Mouse (Mus musculus) left cerebral cortex, postnatal 14 days (tissue): ENCODE results near the gene Rassf7. TPM values are rescaled to one million over a fixed set of nuclear protein-coding genes. Genes with fewer than 3 reads are reported as not detected.

ENCODE experiments used
- DNase-seq, 2 experiments: peaks; one replicate each; pipeline ENCODE4 v3.0.0; 2021 to 2022; ENCODE audit warnings: low spot score in 2 of 2, mixed read lengths in 1 of 2
- intact Hi-C: fragments of 180-260 bp; cut with DNase I; formaldehyde crosslinking; loops from one replicate; pipeline ENCODE4 v1.15.1; 2025
- microRNA-seq, 2 experiments: library from miRNA; unstranded; fragments of <30 nt; microRNA quantifications; one replicate each; pipeline ENCODE4 v1.2.0; 2022
- total RNA-seq, 2 experiments: library from RNA; stranded (reverse); gene quantifications; 2 replicates each; pipeline ENCODE4 v1.2.3; 2021

The Rassf7 gene
- total RNA-seq, 2 experiments from 2014 or later: 0.47 TPM; not detected in 1

DNA sequence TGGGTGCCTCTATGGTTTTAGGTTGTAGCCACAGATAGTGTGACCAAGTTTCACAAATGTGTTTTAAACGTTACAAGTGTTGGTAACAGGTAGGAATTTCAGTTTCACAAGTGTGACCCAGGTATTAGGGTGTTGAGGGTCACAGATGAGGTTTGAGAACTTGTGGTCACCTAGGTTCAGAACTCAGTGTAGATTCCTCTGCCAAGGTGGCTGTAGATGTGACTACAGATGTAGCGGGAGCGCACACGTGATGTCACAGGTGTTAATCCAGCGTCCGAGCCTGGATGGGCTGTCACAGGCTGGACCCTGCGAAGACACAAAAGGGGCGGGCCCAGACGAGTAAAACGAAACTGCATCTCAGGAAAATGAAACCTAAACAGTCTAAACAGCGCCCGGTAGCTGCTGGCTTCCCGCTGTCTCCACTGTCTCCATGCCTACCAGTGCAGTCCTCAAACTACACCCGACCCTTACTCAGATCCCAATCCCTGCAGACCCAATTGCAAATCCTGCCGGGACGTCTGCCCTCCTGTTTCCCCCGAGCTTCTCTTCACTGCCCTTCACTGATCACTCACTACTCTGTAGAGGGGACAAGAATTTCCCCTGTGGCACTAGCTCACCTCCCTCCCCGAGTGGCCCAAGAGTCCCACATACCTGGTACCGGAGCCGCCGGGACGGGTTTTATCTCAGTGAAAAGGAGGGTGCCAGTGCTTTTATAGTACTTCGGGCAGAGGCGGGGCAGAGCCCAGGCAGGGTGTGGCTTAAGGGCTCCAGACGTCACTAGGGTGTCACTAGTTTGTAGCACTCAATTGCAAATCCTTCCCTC is 50.3 kb downstream of the Rassf7 start, which contains the start of gene Irf7:
Gene Irf7, minus strand, starts transcription at position 743 of the 823 bp plus-strand sequence.
- no peak for DNase-seq
- intact Hi-C loops: loop anchor here (5.0 kb wide), 1 partner anchor 96 kb away; no protein-coding TSS in a partner anchor

Small RNAs within 50 kb of the gene (microRNA-seq; reads per million reads assigned to microRNA genes)
- 63.3 to 99.3 reads per million in 2 experiments for gene Mir210

Other genes with a start within 250 kb of the Rassf7 start
- 1 to 10 TPM; 4.7 to 4.9 TPM for gene Ifitm1, start 248.6 kb upstream of the Rassf7 start, total RNA-seq
- gene Ifitm3, start 205.1 kb upstream of the Rassf7 start, total RNA-seq: 10 to 100 TPM in 1 of 2 experiments, 1 to 10 TPM in 1; 9.1 to 10.3 TPM
- gene Ifitm6, start 197.9 kb upstream of the Rassf7 start, total RNA-seq: not detected
- not detected for gene Gm17387, start 186.7 kb upstream of the Rassf7 start, total RNA-seq
- 10 to 100 TPM; 92.9 to 93.9 TPM for gene B4galnt4, start 154.8 kb upstream of the Rassf7 start, total RNA-seq
- under 1 TPM in 1 of 2 experiments, not detected in 1; 0.55 TPM for gene Pkp3, start 137.6 kb upstream of the Rassf7 start, total RNA-seq
- 1 to 10 TPM; 2.5 to 2.6 TPM for gene Sigirr, start 115.3 kb upstream of the Rassf7 start, total RNA-seq
- gene Ano9, start 98.1 kb upstream of the Rassf7 start, total RNA-seq: not detected
- 10 to 100 TPM; 52.9 to 65.6 TPM for gene Ptdss2, start 93.5 kb upstream of the Rassf7 start, total RNA-seq
- 10 to 100 TPM; 25.8 to 25.9 TPM for gene Rnh1, start 43.0 kb upstream of the Rassf7 start, total RNA-seq
- gene Hras, start 21.9 kb upstream of the Rassf7 start, total RNA-seq: 100 to 1,000 TPM; 249 to 272 TPM
- 1 to 10 TPM; 3.6 to 4.5 TPM for gene Lrrc56, start 21.7 kb upstream of the Rassf7 start, total RNA-seq
- not detected for gene Lmntd2, start 1.8 kb upstream of the Rassf7 start, total RNA-seq
- gene Phrf1, start 12.9 kb downstream of the Rassf7 start, total RNA-seq: 10 to 100 TPM; 65.9 to 66.6 TPM
- 1 to 10 TPM in 1 of 2 experiments, not detected in 1; 1.4 TPM for gene Irf7, start 50.6 kb downstream of the Rassf7 start, total RNA-seq
- not detected for gene Cdhr5, start 60.9 kb downstream of the Rassf7 start, total RNA-seq
- gene Sct, start 63.3 kb downstream of the Rassf7 start, total RNA-seq: not detected
- gene Drd4, start 76.1 kb downstream of the Rassf7 start, total RNA-seq: under 1 TPM; 0.15 to 0.27 TPM
- gene Deaf1, start 111.8 kb downstream of the Rassf7 start, total RNA-seq: 100 to 1,000 TPM; 164 to 170 TPM
- gene Tmem80, start 111.9 kb downstream of the Rassf7 start, total RNA-seq: 10 to 100 TPM; 23.6 to 30.6 TPM
- gene Eps8l2, start 123.0 kb downstream of the Rassf7 start, total RNA-seq: 1 to 10 TPM; 1.3 to 1.8 TPM
- 100 to 1,000 TPM; 102 to 119 TPM for gene Taldo1, start 176.3 kb downstream of the Rassf7 start, total RNA-seq
- gene Gatd1, start 198.3 kb downstream of the Rassf7 start, total RNA-seq: 10 to 100 TPM; 36.0 to 42.6 TPM
- 100 to 1,000 TPM; 338 to 362 TPM for gene Cend1, start 213.6 kb downstream of the Rassf7 start, total RNA-seq
- gene Slc25a22, start 222.0 kb downstream of the Rassf7 start, total RNA-seq: 100 to 1,000 TPM; 331 to 339 TPM
- gene Pidd1, start 228.2 kb downstream of the Rassf7 start, total RNA-seq: 1 to 10 TPM; 1.2 to 2.4 TPM
- gene Rplp2, start 231.5 kb downstream of the Rassf7 start, total RNA-seq: 100 to 1,000 TPM; 572 to 599 TPM
- gene Pnpla2, start 239.3 kb downstream of the Rassf7 start, total RNA-seq: 10 to 100 TPM; 22.9 to 28.8 TPM
- gene Cracr2b, start 245.2 kb downstream of the Rassf7 start, total RNA-seq: 1 to 10 TPM; 5.3 to 5.6 TPM